Mouse (Mus musculus) CH12.LX (cell line): ENCODE data around the gene Miga2. TPM values are rescaled to one million over a fixed set of nuclear protein-coding genes. Genes with fewer than 3 reads are reported as not detected.

Experiments
- DNase-seq: peaks from one replicate; pipeline ENCODE4 v3.0.0-alpha.2; 2013; ENCODE audit errors: extremely low read depth
- H3K27ac ChIP-seq: 2 replicates; pipeline ENCODE4 v1.5.1; 2012; ENCODE audit warnings: low read depth, mild to moderate bottlenecking, control low read depth, moderate library complexity; ENCODE audit not compliant: insufficient read depth
- H3K27me3 ChIP-seq: replicated peaks from 2 replicates; pipeline ENCODE3; 2012; ENCODE audit warnings: inconsistent platforms
- H3K36me3 ChIP-seq, 2 experiments: replicated peaks in 1 of 2; 2 replicates each; pipeline versions ENCODE3 to v1.6.1; 2012; ENCODE audit warnings: inconsistent platforms in 1 of 2, low read length in 1 of 2, mild to moderate bottlenecking in 1 of 2, mixed read lengths in 1 of 2, moderate library complexity in 1 of 2; ENCODE audit not compliant: control insufficient read depth in 1 of 2, insufficient read depth in 1 of 2
- H3K4me1 ChIP-seq, 2 experiments: 2 replicates each; pipeline ENCODE4 v1.6.1; 2012; ENCODE audit warnings: inconsistent platforms in 1 of 2, moderate library complexity in 1 of 2; ENCODE audit not compliant: insufficient read depth in 2 of 2, control insufficient read depth in 1 of 2
- H3K4me2 ChIP-seq: 2 replicates; pipeline ENCODE4 v1.6.1; 2012; ENCODE audit warnings: low read depth, mild to moderate bottlenecking, control low read depth; ENCODE audit not compliant: poor library complexity, insufficient read depth, severe bottlenecking
- H3K4me3 ChIP-seq, 3 experiments: fragments of 150-350 bp in 1 of 3; sonication (generic) in 1 of 3; replicated peaks in 1 of 3; 2 replicates each; pipeline versions ENCODE3 to v1.5.1; 2011 to 2012; ENCODE audit warnings: low read depth in 2 of 3, low read length in 2 of 3, mild to moderate bottlenecking in 2 of 3, moderate library complexity in 2 of 3, control low read depth in 1 of 3, improper control_type of control experiment in 1 of 3, inconsistent platforms in 1 of 3, mixed read lengths in 1 of 3; ENCODE audit not compliant: poor library complexity in 1 of 3
- H3K79me2 ChIP-seq: replicated peaks from 2 replicates; pipeline ENCODE4 v1.6.1; 2012; ENCODE audit warnings: mild to moderate bottlenecking, moderate library complexity; ENCODE audit not compliant: control insufficient read depth, poor library complexity, insufficient read depth, severe bottlenecking; ENCODE audit errors: extremely low read depth
- H3K9ac ChIP-seq: 2 replicates; pipeline ENCODE4 v1.6.1; 2012; ENCODE audit warnings: low read depth, mild to moderate bottlenecking, control low read depth, moderate library complexity; ENCODE audit not compliant: insufficient read depth
- H3K9me3 ChIP-seq: replicated peaks from 2 replicates; pipeline ENCODE3; 2012; ENCODE audit warnings: low read length, inconsistent platforms, mixed read lengths
- CHD1 ChIP-seq: IDR thresholded peaks from 2 replicates; pipeline ENCODE4 v1.6.1; 2012; ENCODE audit warnings: low read depth, low read length, improper control_type of control experiment, inconsistent platforms
- CHD2 ChIP-seq: IDR thresholded peaks from 2 replicates; pipeline ENCODE4 v1.6.1; 2011; ENCODE audit warnings: low read length, improper control_type of control experiment
- CTCF ChIP-seq, 2 experiments: IDR thresholded peaks in 1 of 2; conservative IDR thresholded peaks in 1 of 2; 2 replicates each; pipeline ENCODE4 v1.5.1; 2011 to 2012; ENCODE audit warnings: low read depth in 2 of 2, low read length in 2 of 2, improper control_type of control experiment in 1 of 2, inconsistent platforms in 1 of 2, mild to moderate bottlenecking in 1 of 2, moderate library complexity in 1 of 2
- E2F4 ChIP-seq: IDR thresholded peaks from 2 replicates; pipeline ENCODE4 v1.6.1; 2011; ENCODE audit warnings: low read depth, low read length, improper control_type of control experiment; ENCODE audit not compliant: insufficient replicate concordance
- ELF1 ChIP-seq: IDR thresholded peaks from 2 replicates; pipeline ENCODE4 v1.6.1; 2014; ENCODE audit warnings: low read depth, mild to moderate bottlenecking, inconsistent platforms, low read length, improper control_type of control experiment
- EP300 ChIP-seq: IDR thresholded peaks from 2 replicates; pipeline ENCODE4 v1.6.1; 2011; ENCODE audit warnings: low read length, improper control_type of control experiment
- HCFC1 ChIP-seq: IDR thresholded peaks from 2 replicates; pipeline ENCODE4 v1.6.1; 2012; ENCODE audit warnings: low read depth, mild to moderate bottlenecking, inconsistent platforms, low read length, improper control_type of control experiment
- IRF4 ChIP-seq: IDR thresholded peaks from 2 replicates; pipeline ENCODE4 v1.6.1; 2014; ENCODE audit warnings: low read depth, mild to moderate bottlenecking, inconsistent platforms, low read length, improper control_type of control experiment
- JUN ChIP-seq: IDR thresholded peaks from 2 replicates; pipeline ENCODE4 v1.6.1; 2011; ENCODE audit warnings: low read depth, mild to moderate bottlenecking, low read length, improper control_type of control experiment, moderate library complexity; ENCODE audit not compliant: insufficient read depth
- JUND ChIP-seq: conservative IDR thresholded peaks from 2 replicates; pipeline ENCODE4 v1.6.1; 2011; ENCODE audit warnings: low read depth, low read length, improper control_type of control experiment
- KAT2A ChIP-seq: IDR thresholded peaks from 2 replicates; pipeline ENCODE4 v1.6.1; 2012; ENCODE audit warnings: low read length, improper control_type of control experiment, inconsistent platforms; ENCODE audit not compliant: insufficient replicate concordance
- MAFK ChIP-seq: IDR thresholded peaks from 2 replicates; pipeline ENCODE4 v1.6.1; 2011; ENCODE audit warnings: low read length, improper control_type of control experiment; ENCODE audit not compliant: insufficient replicate concordance
- MAX ChIP-seq: IDR thresholded peaks from 2 replicates; pipeline ENCODE4 v1.6.1; 2011; ENCODE audit warnings: low read length, improper control_type of control experiment
- MAZ ChIP-seq: IDR thresholded peaks from 2 replicates; pipeline ENCODE4 v1.6.1; 2012; ENCODE audit warnings: low read depth, mild to moderate bottlenecking, inconsistent platforms, low read length, improper control_type of control experiment, moderate library complexity
- MEF2A ChIP-seq: IDR thresholded peaks from 2 replicates; pipeline ENCODE4 v1.6.1; 2014; ENCODE audit warnings: low read depth, mild to moderate bottlenecking, inconsistent platforms, low read length, improper control_type of control experiment, borderline replicate concordance
- MXI1 ChIP-seq: IDR thresholded peaks from 2 replicates; pipeline ENCODE4 v1.6.1; 2011; ENCODE audit warnings: mild to moderate bottlenecking, low read depth, low read length, improper control_type of control experiment
- NRF1 ChIP-seq: IDR thresholded peaks from 2 replicates; pipeline ENCODE4 v1.6.1; 2014; ENCODE audit warnings: low read depth, mild to moderate bottlenecking, inconsistent platforms, low read length, improper control_type of control experiment, moderate library complexity
- PAX5 ChIP-seq: IDR thresholded peaks from 2 replicates; pipeline ENCODE4 v1.6.1; 2012; ENCODE audit warnings: low read length, inconsistent platforms, mixed read lengths
- POLR2A ChIP-seq: IDR thresholded peaks from 2 replicates; pipeline ENCODE4 v1.6.1; 2011; ENCODE audit warnings: low read depth, mild to moderate bottlenecking, improper control_type of control experiment, low read length
- RAD21 ChIP-seq: IDR thresholded peaks from 2 replicates; pipeline ENCODE4 v1.6.1; 2011; ENCODE audit warnings: low read depth, mild to moderate bottlenecking, low read length, improper control_type of control experiment, moderate library complexity
- SIN3A ChIP-seq: IDR thresholded peaks from 2 replicates; pipeline ENCODE4 v1.6.1; 2012; ENCODE audit warnings: low read length, improper control_type of control experiment, inconsistent platforms
- TCF12 ChIP-seq: IDR thresholded peaks from 2 replicates; pipeline ENCODE4 v1.6.1; 2014; ENCODE audit warnings: low read depth, mild to moderate bottlenecking, inconsistent platforms, low read length, improper control_type of control experiment
- USF1 ChIP-seq: IDR thresholded peaks from 2 replicates; pipeline ENCODE4 v1.6.1; 2014; ENCODE audit warnings: low read depth, mild to moderate bottlenecking, inconsistent platforms, low read length, improper control_type of control experiment
- USF2 ChIP-seq: conservative IDR thresholded peaks from 2 replicates; pipeline ENCODE4 v1.6.1; 2011; ENCODE audit warnings: low read depth, low read length, improper control_type of control experiment
- ZC3H11A ChIP-seq: IDR thresholded peaks from 2 replicates; pipeline ENCODE4 v1.6.1; 2012; ENCODE audit warnings: low read depth, mild to moderate bottlenecking, inconsistent platforms, low read length, improper control_type of control experiment
- ZKSCAN1 ChIP-seq: IDR thresholded peaks from 2 replicates; pipeline ENCODE4 v1.6.1; 2012; ENCODE audit warnings: low read depth, inconsistent platforms, low read length, improper control_type of control experiment, borderline replicate concordance
- ZMIZ1 ChIP-seq: IDR thresholded peaks from 2 replicates; pipeline ENCODE4 v1.6.1; 2012; ENCODE audit warnings: low read depth, mild to moderate bottlenecking, inconsistent platforms, low read length, improper control_type of control experiment
- ZNF384 ChIP-seq: IDR thresholded peaks from 2 replicates; pipeline ENCODE4 v1.6.1; 2012; ENCODE audit warnings: low read depth, low read length, improper control_type of control experiment, inconsistent platforms
- dilution Hi-C: fragments of 300-500 bp; cut with MboI; formaldehyde crosslinking; loops from 2 replicates; pipeline ENCODE4 v1.14.3; 2020; ENCODE audit warnings: low sequenced_read_pairs; ENCODE audit not compliant: extremely low pct_unique_long_range_greater_than_20kb, extremely low pct_ligation_motif_present
- in situ Hi-C: fragments of 300-500 bp; cut with MboI; formaldehyde crosslinking; loops from 3 replicates; pipeline ENCODE4 v1.14.3; 2019; ENCODE audit warnings: low sequenced_read_pairs, low pct_ligation_motif_present, low pct_unique_long_range_greater_than_20kb, mixed read lengths
- polyA plus RNA-seq: library from polyadenylated mRNA; unstranded; fragments of >175 nt; gene quantifications from 2 replicates; pipeline ENCODE4 v1.2.1, GENCODE M21; 2012; ENCODE audit warnings: low read depth; ENCODE audit not compliant: insufficient read length
- total RNA-seq, 2 experiments: library from RNA; depleted of rRNA; stranded (reverse); fragments of 300-350 nt in 1 of 2; fragments of >200 nt in 1 of 2; gene quantifications; 2 replicates each; pipeline ENCODE4 v1.2.3; 2012 to 2014

The Miga2 gene
- total and polyA plus RNA-seq, 3 experiments = 9.2 to 11.2 (median 9.4) TPM

DNA sequence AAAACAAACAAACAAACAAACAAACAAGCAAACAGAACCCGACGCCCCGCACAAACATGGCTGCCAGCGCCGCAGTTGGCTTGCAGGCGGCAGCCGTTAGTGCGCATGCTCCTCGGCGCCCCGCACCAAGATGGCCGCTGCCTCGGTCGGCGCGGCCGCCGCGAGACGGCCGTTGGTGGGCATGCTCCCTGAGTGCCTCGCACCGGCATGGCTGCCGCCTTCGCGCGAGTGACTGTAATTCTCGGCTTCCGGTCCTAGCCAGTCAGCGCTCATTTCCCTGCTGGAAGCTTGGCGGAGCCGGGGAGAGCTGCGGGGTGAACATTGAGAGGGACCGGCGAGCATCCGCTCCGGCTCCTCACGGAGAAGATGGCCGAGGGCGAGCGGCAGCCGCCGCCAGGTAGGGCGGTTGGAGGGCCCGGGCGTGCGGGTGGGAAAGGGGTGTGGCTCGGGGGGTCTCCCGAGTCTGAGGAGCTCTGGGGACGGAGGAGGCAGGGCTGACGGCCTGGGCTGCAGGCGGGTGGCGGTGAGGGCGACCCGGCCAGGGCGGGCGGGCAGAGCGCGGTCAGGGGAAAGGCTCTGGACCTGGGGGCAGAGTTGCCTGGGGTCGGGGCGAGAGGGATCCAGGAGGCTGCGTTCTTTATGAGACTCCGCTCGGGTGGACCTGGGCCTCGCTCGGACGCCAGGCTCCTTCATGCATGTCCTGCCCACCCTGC is 52.1 kb downstream of the Miga2 start, which contains the start of gene Ptpa (continued):
- TF ChIP-seq KAT2A = peak; percentile 41; the same call in 1 of the 2 replicates
- TF ChIP-seq CHD1 = no peak
- no peak for TF ChIP-seq JUND
- TF ChIP-seq USF1 = no peak
- TF ChIP-seq PAX5 = no peak
- no peak for TF ChIP-seq MAZ
- TF ChIP-seq ZC3H11A = no peak
- TF ChIP-seq HCFC1 = peak; percentile 84
- peak; percentile 64 for TF ChIP-seq MEF2A
- peak; percentile 91 for TF ChIP-seq ZMIZ1
- peak; percentile 96 for TF ChIP-seq TCF12
- TF ChIP-seq NRF1 = peak; percentile 94
- no peak for TF ChIP-seq CTCF (conservative IDR thresholded peaks at IDR 0.05 in 1 of 2, IDR thresholded peaks at IDR 0.05 in 1 of 2; ENCODE audit: low read depth in 2 of 2, low read length in 2 of 2)
- no peak for TF ChIP-seq JUN
- peak; percentile 62; the same call in 1 of the 2 replicates for TF ChIP-seq CHD2

DNA sequence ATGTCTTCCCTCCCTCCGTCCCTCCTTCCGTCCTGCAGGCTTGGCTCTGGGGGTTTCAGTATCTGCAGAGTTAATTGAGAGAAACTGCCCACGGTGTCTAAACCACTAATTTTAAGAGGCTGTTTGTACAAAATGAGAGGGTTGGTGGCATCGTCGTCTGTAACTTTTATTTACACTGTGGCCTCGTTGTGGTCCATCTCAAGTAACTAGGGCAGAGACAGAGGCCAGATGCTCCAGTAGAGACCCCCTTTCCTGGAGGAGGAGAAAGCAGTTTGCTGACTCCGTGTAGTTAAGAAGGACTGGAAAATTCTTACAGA is 52.6 kb downstream of the Miga2 start:
- H3K36me3 ChIP-seq = peaks cover 0 to 18% of the 10 kb centered on the region in 2 experiments
- peaks cover 2 to 43% of the 10 kb centered on the region in 2 experiments; a peak in 3 of 4 replicates for H3K4me1 ChIP-seq

More for the DNA sequence above, 52.6 kb downstream of the Miga2 start:
- dilution Hi-C loops = no loop called here
- Histone ChIP-seq H3K79me2 (peaks cover 37% of the 10 kb centered on the region), H3K9ac (peak overlapping the region; percentile 86), H3K4me2 (peak overlapping the region; percentile 68), H3K9me3 (no peaks in the 10 kb centered on the region), H3K4me3 (peak overlapping the region; percentile 77 to 88 (median 84))
- DNase-seq = peak; percentile 31
- no peak for TF ChIP-seq USF2
- no peak for TF ChIP-seq EP300
- no peak for TF ChIP-seq MXI1
- no peak for TF ChIP-seq ZKSCAN1
- no peak for TF ChIP-seq E2F4
- no peak for TF ChIP-seq SIN3A
- no peak for TF ChIP-seq KAT2A
- TF ChIP-seq IRF4 = no peak
- TF ChIP-seq MAX = no peak
- TF ChIP-seq RAD21 = no peak
- no peak for TF ChIP-seq MEF2A
- no peak for TF ChIP-seq ELF1
- TF ChIP-seq POLR2A = no peak
- TF ChIP-seq MAFK = no peak
- TF ChIP-seq ZNF384 = no peak
- TF ChIP-seq, all 38 proteins: peak for 0
- peak overlapping the region; percentile 50 for H3K27ac ChIP-seq
- peaks cover 15% of the 10 kb centered on the region for H3K27me3 ChIP-seq
- in situ Hi-C loops = no loop called here
